In the genomic region with DNA sequence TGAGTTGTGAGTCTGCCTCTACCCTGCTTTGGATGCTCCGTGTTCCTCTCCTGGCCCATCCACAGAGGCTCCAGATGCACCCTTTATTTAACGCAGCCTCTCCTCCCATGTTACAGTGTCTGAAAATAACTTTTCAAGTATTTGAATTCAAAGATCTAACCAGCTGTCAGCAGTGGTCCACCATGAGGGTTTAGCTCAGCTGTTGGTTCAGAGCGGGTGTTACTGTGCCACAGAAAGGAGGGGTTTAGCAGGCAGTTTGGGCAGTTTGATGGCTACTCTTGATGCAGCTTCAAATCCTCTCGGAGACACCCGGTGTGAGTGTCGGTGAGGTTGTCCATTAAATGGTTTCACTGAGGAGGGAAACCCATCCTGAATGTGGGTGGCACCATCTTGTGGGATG, we compare ENCODE assay signal across 11 mouse cellular contexts.
"Had no signal": no experiment of that assay in that cellular context is flagged by ENCODE, and none has a peak within 500 bp of the region (broad histone marks: within the 10 kb centered on the region; RNA-seq: fewer than 3 reads in every experiment).

No protein-coding gene starts in this region.

- ATAC-seq: hindbrain, postnatal 0 days; intestine, embryonic 16.5 days; liver, embryonic 12.5 days had no signal

- H3K36me3 ChIP-seq: heart, embryonic 10.5 days; heart, embryonic 12.5 days; hindbrain, embryonic 13.5 days; hindbrain, embryonic 15.5 days; limb, embryonic 13.5 days; limb, embryonic 15.5 days; liver, embryonic 12.5 days had no signal

- H3K4me1 ChIP-seq: liver, embryonic 12.5 days had no signal

- H3K4me3 ChIP-seq: heart, embryonic 10.5 days; heart, embryonic 12.5 days; hindbrain, embryonic 13.5 days; hindbrain, embryonic 15.5 days; limb, embryonic 13.5 days; limb, embryonic 15.5 days; liver, embryonic 12.5 days had no signal

- H3K9me3 ChIP-seq: heart, embryonic 10.5 days; heart, embryonic 12.5 days; hindbrain, embryonic 13.5 days; hindbrain, embryonic 15.5 days; limb, embryonic 13.5 days; limb, embryonic 15.5 days; liver, embryonic 12.5 days had no signal

- DNase-seq: layer of hippocampus, adult 9-11 months; layer of hippocampus, postnatal 36 days had no signal

- H3K27me3 ChIP-seq: heart, embryonic 12.5 days; hindbrain, embryonic 13.5 days; hindbrain, embryonic 15.5 days; limb, embryonic 13.5 days; limb, embryonic 15.5 days; liver, embryonic 12.5 days had no signal
